Mouse (Mus musculus): ENCODE measurements around the gene Olfm2.

DNA sequence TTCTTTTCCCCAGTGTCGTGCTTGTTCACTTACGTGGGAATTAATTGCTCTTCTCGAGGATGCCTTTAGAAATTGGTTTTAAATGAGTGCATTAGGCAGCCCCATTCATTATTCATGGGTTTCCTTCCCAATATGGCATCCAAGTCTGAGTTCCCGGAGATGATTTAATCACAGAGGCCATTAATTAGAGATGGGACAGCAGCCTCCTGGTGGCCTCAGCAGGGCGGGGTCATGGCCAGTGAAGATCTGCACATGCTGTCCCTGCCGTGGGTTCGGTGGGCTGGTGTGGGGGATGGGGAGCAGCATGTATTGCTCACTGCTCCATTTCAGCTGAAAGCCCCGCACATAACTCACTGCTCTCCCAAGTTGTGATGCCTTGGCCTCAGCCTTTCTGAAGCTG, 80.2 kb downstream of the Olfm2 start:
- TF ChIP-seq POLR2A (IDR thresholded peaks at IDR 0.05; ENCODE audit: control insufficient read depth, extremely low read depth, insufficient read depth, low read length, poor library complexity) (no peak), CTCF (IDR thresholded peaks at IDR 0.05; ENCODE audit: borderline replicate concordance, control insufficient read depth, extremely low read depth, insufficient read depth, low read length, poor library complexity) (no peak)

All from thymus, adult 2 months (tissue).